Mouse (Mus musculus): ENCODE measurements around the gene Ppp2r3c.
"Not testable (repeated sequence)": the region's sequence is repeated elsewhere in the genome, so short reads cannot be mapped to it uniquely, and the experiment has no call there.

DNA sequence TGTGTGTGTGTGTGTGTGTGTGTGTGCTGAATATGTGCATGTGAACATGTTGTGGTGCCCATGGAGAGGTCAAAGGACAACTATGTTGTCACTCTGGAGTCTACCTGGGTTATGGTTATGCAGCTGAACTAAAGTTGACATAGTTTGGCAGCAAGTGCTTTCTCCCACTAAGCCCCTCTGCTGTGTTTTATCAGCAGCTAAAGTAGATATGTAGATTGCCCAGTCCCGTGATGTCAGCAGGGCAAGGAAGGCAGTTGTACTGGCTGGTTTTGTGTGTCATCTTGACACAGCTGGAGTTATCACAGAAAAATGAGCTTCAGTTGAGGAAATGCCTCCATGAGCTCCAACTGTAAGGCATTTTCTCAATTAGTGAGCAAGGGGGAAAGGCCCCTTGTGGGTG lies 40.2 kb upstream of the Ppp2r3c start:
- not testable (repeated sequence) for TF ChIP-seq POLR2A (IDR thresholded peaks at IDR 0.05; ENCODE audit: insufficient read length, low read depth); MAX (IDR thresholded peaks at IDR 0.05; ENCODE audit: low read depth); REST (IDR thresholded peaks at IDR 0.05; ENCODE audit: insufficient read depth, insufficient read length); USF1 (IDR thresholded peaks at IDR 0.05; ENCODE audit: low read depth); MYOD1 (IDR thresholded peaks at IDR 0.05; ENCODE audit: control insufficient read depth in 1 of 3, insufficient read length in 2 of 3, low read depth in 2 of 3); MYOG (IDR thresholded peaks at IDR 0.05; ENCODE audit: control insufficient read depth in 1 of 3, insufficient read depth in 1 of 3, insufficient read length in 2 of 3, low read depth in 2 of 3); TCF12 (IDR thresholded peaks at IDR 0.05; ENCODE audit: insufficient read depth, poor library complexity, severe bottlenecking); SRF (IDR thresholded peaks at IDR 0.05; ENCODE audit: control insufficient read depth, insufficient read length, low read depth); E2F4 (IDR thresholded peaks at IDR 0.05; ENCODE audit: insufficient read depth); CEBPB (IDR thresholded peaks at IDR 0.05; ENCODE audit: insufficient read depth, poor library complexity, severe bottlenecking)
